In the genomic region with DNA sequence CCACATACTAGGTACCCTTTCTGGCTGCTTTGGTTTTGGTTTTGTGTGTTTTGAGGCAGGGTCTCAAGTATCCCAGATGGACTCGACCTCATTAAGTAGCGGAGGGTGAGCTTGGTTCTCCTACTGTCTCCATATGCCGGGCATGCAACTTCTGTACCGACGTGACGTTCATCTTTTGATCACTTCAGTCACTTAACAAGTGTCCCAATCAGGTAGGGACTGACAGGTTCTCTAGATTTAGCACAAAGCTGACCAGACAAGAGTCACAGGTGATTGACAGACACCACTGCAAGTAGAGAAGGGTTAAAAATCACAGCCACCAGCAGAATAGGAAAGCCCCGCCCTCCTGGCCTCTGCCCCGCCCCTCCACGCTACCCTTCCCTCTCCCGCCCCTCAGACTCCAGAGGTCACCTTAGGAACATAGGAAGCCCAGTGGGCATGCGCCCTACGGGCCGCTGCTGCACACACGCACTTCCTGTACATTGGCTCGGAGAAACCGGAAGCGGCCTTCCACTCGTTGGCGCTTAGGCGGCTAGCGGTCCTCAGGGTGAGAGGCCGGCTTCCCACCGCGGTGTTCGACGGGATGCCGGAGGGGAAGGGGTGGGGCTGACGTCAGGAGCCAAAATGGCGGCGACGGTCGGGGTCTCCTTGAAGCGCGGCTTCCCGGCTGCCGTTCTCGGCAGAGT, we compare ENCODE assay signal across 8 mouse cellular contexts. TPM values are rescaled to one million over a fixed set of nuclear protein-coding genes. Genes with fewer than 3 reads are reported as not detected.
DNase-seq lines count a peak whose midpoint lies in the region; ATAC-seq and TF ChIP-seq lines count a peak whose summit lies in the region.

TSS of gene Sdhb (plus strand) at position 423 of the 686 bp plus-strand sequence.

- TF ChIP-seq EP300 in heart, adult 2 months (IDR thresholded peaks at IDR 0.05; ENCODE audit: insufficient read depth, low read depth, low read length): peak; percentile 81; the same call in 1 of the 2 replicates

- H3K27me3 ChIP-seq in embryonic facial prominence, embryonic 14.5 days (replicated peaks; ENCODE audit: control insufficient read depth, insufficient read depth, low read length): no peaks in the 10 kb centered on the region
- H3K27me3 ChIP-seq in heart, adult 2 months (ENCODE audit: control insufficient read depth, insufficient read depth, low read length): no peaks in the 10 kb centered on the region
- peaks cover 4% of the 10 kb centered on the region; the same call in 1 of the 2 replicates for H3K27me3 ChIP-seq in limb, embryonic 13.5 days
- no peaks in the 10 kb centered on the region for H3K27me3 ChIP-seq in midbrain, embryonic 16.5 days (ENCODE audit: control insufficient read depth, insufficient read depth, low read depth, low read length)

- H3K79me2 ChIP-seq in heart, adult 2 months (replicated peaks; ENCODE audit: control insufficient read depth, insufficient read depth, low read length): no peaks in the 10 kb centered on the region

- H3K9me3 ChIP-seq in embryonic facial prominence, embryonic 14.5 days (ENCODE audit: control insufficient read depth, low read length): no peaks in the 10 kb centered on the region
- H3K9me3 ChIP-seq in limb, embryonic 13.5 days: no peaks in the 10 kb centered on the region
- no peaks in the 10 kb centered on the region for H3K9me3 ChIP-seq in midbrain, embryonic 16.5 days (replicated peaks; ENCODE audit: control insufficient read depth, low read length, poor library complexity, severe bottlenecking)

- no peak for TF ChIP-seq CTCF in heart, adult 2 months (IDR thresholded peaks at IDR 0.05)

- peak; percentile 97 for ATAC-seq in embryonic facial prominence, embryonic 14.5 days (ENCODE audit: low read depth)
- peak; percentile 97 for ATAC-seq in limb, embryonic 13.5 days (ENCODE audit: low FRiP score, low read depth)
- peak; percentile 94 for ATAC-seq in midbrain, embryonic 16.5 days

- H3K9ac ChIP-seq in embryonic facial prominence, embryonic 14.5 days (ENCODE audit: low read depth, low read length): peak within 1 kb of the TSS; percentile 91
- H3K9ac ChIP-seq in heart, adult 2 months (ENCODE audit: low read depth, low read length): peak within 1 kb of the TSS; percentile 86
- H3K9ac ChIP-seq in limb, embryonic 13.5 days: peak within 1 kb of the TSS; percentile 89
- peak within 1 kb of the TSS; percentile 98 for H3K9ac ChIP-seq in midbrain, embryonic 16.5 days (ENCODE audit: low read depth, low read length)

- H3K27ac ChIP-seq in embryonic facial prominence, embryonic 14.5 days (replicated peaks; ENCODE audit: low read depth, low read length): peak within 1 kb of the TSS; percentile 83
- peak within 1 kb of the TSS; percentile 99 for H3K27ac ChIP-seq in heart, adult 2 months
- peak within 1 kb of the TSS; percentile 52; the same call in 1 of the 2 replicates for H3K27ac ChIP-seq in limb, embryonic 13.5 days
- peak within 1 kb of the TSS; percentile 93 for H3K27ac ChIP-seq in midbrain, embryonic 16.5 days (ENCODE audit: low read length)

- WGBS in embryonic facial prominence, embryonic 14.5 days: 2% methylated on average over 35 of the region's 37 CpGs
- 2% methylated on average over 37 of the region's 37 CpGs for WGBS in heart, adult 2 months
- WGBS in limb, embryonic 13.5 days: 3% methylated on average over 37 of the region's 37 CpGs
- 2% methylated on average over 37 of the region's 37 CpGs for WGBS in midbrain, embryonic 16.5 days

- H3K4me1 ChIP-seq in embryonic facial prominence, embryonic 14.5 days (ENCODE audit: control insufficient read depth, insufficient read depth, low read length): peaks cover 14% of the 10 kb centered on the region; the same call in 1 of the 2 replicates
- H3K4me1 ChIP-seq in heart, adult 2 months (ENCODE audit: control insufficient read depth, insufficient read depth, low read length): peaks cover 4% of the 10 kb centered on the region
- H3K4me1 ChIP-seq in limb, embryonic 13.5 days: peaks cover 37% of the 10 kb centered on the region
- peaks cover 22% of the 10 kb centered on the region for H3K4me1 ChIP-seq in midbrain, embryonic 16.5 days (ENCODE audit: control insufficient read depth, insufficient read depth, low read length)

- peak; percentile 67 for TF ChIP-seq POLR2A in heart, adult 2 months (IDR thresholded peaks at IDR 0.05; ENCODE audit: insufficient read depth, low read depth, low read length)

- peaks cover 5% of the 10 kb centered on the region; the same call in 1 of the 2 replicates for H3K36me3 ChIP-seq in embryonic facial prominence, embryonic 14.5 days (ENCODE audit: control insufficient read depth, insufficient read depth, low read length)
- no peaks in the 10 kb centered on the region for H3K36me3 ChIP-seq in heart, adult 2 months (ENCODE audit: control insufficient read depth, insufficient read depth, low read length)
- H3K36me3 ChIP-seq in limb, embryonic 13.5 days: no peaks in the 10 kb centered on the region
- no peaks in the 10 kb centered on the region for H3K36me3 ChIP-seq in midbrain, embryonic 16.5 days (ENCODE audit: control insufficient read depth, insufficient read depth, low read length)

- peak; percentile 99 for DNase-seq in 3T3-L1 (ENCODE audit: low read depth, low spot score)
- peak; percentile 81 to 92 for DNase-seq in adrenal gland, postnatal 4 days (ENCODE audit: low spot score in 2 of 2)
- DNase-seq in embryonic facial prominence, embryonic 14.5 days (ENCODE audit: low spot score): peak; percentile 100
- DNase-seq in heart, adult 2 months: peak; percentile 94 to 99
- peak; percentile 98 to 99 for DNase-seq in kidney, adult 8-10 months
- DNase-seq in spleen, postnatal 10 days (ENCODE audit: low spot score in 2 of 2): peak; percentile 80 to 93

- H3K4me2 ChIP-seq in embryonic facial prominence, embryonic 14.5 days (ENCODE audit: low read depth, low read length): peak within 1 kb of the TSS; percentile 87
- peak within 1 kb of the TSS; percentile 84 for H3K4me2 ChIP-seq in limb, embryonic 13.5 days (replicated peaks)
- peak within 1 kb of the TSS; percentile 84 for H3K4me2 ChIP-seq in midbrain, embryonic 16.5 days (ENCODE audit: low read length)

- intact Hi-C loops in heart, adult 2 months (cut with DNase I): loop anchor here (2.0 to 5.0 kb wide), 3 partner anchors 26 to 176 kb away; partner anchors contain the start of genes Atp13a2, Necap2 and Szrd1

- H3K4me3 ChIP-seq in embryonic facial prominence, embryonic 14.5 days (ENCODE audit: low read depth, low read length): peak within 1 kb of the TSS; percentile 84
- peak within 1 kb of the TSS; percentile 99 for H3K4me3 ChIP-seq in heart, adult 2 months
- peak within 1 kb of the TSS; percentile 70 for H3K4me3 ChIP-seq in limb, embryonic 13.5 days
- peak within 1 kb of the TSS; percentile 89 for H3K4me3 ChIP-seq in midbrain, embryonic 16.5 days (ENCODE audit: low read depth, low read length)

RNA-seq across cellular contexts. Expression of gene Sdhb, which starts in this region (rescaled TPM):
- total RNA-seq in adrenal gland, postnatal 4 days (2021): 100 to 1,000 TPM; 271 to 305 TPM
- 383 and 394 TPM in 2 replicates for polyA plus RNA-seq in embryonic facial prominence, embryonic 14.5 days (2014; fragmentation: Nextera tagmentation; extraction: Ambion mirVana)
- 1,000 to 10,000 TPM; 1,126 to 1,344 TPM for total RNA-seq in heart, adult 2 months (2021)
- 1,030 and 1,505 TPM in 2 replicates for polyA plus RNA-seq in heart, adult 2 months (2012; rRNA removed)
- 387 and 396 TPM in 2 replicates for polyA plus RNA-seq in limb, embryonic 13.5 days (2015; fragmentation: Nextera tagmentation; extraction: Ambion mirVana)
- polyA plus RNA-seq in midbrain, embryonic 16.5 days (2015; fragmentation: Nextera tagmentation; extraction: Ambion mirVana): 446 and 455 TPM in 2 replicates

Comparison
In these comparisons a context has a peak if more than half of its experiments do, and no peak if none do; other contexts are left out.
1. Peak in every context shown above with its lines: DNase-seq, ATAC-seq, H3K4me3 ChIP-seq and H3K27ac ChIP-seq.